Mouse (Mus musculus): ENCODE measurements at regions not wholly inside any gene's neighbourhood (a gene's known extent, or its start where the extent isn't known, plus 50 kb on each side); places are given as distances from the start of the nearest gene placed in this dataset.
A peak's percentile ranks its signal among the peaks of the same experiment; 100 is the strongest.
"Not testable (repeated sequence)": the region's sequence is repeated elsewhere in the genome, so short reads cannot be mapped to it uniquely, and the experiment has no call there.

DNA sequence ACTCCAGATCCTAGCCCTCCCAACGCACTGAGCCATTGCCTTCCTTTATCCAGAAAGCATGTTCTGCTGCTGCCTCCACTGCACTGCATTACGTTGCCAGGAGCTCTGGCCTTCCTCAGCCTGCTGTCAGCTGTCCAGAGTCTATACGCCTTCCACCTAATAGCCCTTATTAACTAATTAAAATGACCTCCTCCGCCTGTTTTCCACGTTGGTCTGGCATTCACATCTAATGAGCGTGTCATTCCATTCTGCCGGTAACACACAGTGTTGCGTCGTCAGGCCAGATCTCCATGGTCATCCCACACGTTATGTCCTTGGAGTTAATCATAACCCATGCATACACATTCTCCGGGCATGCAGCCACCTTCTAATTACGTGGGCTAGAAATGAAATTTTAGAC is 56.7 kb upstream of the Med4 start:
- peak; percentile 54 for DNase-seq

DNA sequence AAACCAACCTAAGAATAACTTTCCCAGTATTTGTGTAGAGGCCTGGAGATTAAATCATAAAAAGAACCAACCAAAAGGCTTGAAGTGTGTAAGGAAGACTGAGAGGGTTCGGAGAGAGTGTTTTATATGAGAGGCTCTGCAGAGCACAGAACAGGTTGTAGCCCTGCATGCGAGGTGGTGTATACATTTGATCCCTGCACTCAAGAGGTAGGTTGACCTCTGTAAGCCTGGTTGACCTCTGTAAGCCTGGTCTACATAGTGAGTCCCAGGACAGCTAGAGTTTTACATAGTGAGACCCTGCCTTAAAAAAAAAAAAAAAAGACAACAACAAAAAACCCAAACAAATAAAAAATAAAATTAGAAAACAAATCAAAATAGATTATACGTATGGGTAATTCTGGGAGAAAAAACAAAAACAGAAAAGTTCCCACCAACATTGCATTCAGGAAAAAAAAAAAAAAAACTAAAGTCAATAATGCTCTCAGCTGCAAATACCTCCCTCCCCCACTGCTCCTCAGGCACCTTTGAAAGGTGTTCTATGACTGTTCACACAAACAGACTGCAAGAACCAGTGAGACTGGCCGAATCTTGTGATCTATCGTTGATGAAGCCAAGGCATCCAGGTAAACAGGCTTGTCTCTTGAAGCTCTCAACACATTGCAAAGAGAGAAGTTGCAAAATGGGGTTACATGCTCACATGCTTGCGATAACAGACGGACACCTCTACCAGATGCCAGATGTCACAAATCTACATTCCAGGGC is 57.3 kb upstream of the Med4 start:
- no peak for DNase-seq

DNA sequence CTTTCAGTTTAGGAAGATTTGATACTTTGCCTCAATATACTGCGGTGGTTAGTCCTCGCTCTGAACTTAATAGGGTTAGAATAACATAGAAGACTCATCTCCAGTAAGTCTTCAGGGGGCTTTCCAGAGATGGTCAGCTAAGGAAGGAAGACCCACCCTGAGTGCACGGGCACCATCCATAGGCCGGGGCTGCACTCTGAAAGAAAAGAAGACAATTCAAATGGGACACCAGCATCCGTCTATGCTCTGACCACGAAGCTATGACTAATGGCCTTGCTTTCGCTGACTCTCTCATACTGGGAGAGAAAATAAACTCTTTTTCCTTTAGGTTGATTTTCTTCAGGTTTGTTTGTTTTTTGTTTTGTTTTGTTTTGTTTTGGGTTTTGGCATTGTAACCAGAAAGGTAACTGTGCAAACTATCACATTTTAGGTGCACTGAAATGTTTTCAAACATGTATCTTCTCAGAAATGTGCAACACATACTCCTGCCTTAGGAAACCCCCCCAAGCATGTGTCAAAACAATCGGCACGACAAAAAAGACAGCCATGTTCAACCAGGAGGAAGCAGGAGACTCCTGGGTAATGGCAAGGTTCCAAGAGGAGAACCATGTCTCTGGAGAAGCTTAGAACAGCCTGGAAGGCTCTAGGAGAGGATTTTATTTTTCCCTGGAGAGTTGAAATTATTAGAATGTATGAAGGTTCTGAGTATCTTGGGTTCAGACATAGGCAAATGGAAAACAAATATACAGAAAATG is 58.4 kb upstream of the Med4 start:
- no peak for DNase-seq

DNA sequence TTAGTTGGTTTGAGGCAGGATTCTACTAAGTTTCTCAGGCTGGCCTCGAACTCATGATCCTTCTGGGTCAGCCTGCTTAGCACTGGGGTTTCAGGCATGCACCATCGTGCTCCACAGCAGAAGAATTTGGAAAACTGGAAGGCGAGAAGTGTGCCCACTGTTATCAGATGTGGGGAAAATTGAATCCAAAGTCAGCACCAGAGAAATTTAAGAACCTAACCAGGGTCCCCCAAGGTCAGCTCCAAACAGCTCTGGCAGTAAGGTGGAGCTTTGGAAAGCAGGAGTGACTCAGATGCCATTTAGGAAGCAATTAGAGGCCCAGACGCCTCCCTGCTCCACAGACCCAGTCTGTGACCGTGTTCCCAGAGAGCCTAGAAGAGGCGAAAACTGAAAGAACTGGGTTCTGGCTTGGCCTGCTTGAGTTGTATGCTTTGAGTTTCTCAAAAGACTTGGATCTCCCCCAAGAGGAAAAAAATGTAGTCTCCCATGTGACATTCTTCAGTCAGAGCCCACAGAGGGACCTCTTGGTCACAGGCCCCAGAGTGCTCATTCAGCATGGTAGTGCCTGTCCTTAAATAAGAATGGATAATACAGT is 59.8 kb upstream of the Med4 start:
- peak; percentile 27 for DNase-seq

DNA sequence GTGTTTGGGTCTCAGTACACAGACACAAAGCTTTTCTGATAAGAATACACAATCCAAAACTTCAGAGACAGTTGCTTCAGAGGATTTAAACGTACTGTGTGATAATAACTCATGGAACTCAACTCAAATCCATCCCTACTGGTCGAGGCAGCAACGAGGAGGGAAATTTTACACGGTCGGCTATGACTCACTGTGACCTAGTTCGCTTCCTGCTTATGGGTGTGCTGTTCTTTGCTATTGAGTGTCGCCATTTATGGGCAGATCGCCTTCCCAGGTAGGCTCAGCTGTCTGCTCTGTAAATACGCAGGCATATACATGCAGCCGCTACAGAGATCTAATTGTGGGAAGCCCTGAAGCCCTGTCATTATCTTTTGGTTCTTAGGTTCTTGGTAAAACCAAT is 60.7 kb upstream of the Med4 start:
- no peak for DNase-seq

DNA sequence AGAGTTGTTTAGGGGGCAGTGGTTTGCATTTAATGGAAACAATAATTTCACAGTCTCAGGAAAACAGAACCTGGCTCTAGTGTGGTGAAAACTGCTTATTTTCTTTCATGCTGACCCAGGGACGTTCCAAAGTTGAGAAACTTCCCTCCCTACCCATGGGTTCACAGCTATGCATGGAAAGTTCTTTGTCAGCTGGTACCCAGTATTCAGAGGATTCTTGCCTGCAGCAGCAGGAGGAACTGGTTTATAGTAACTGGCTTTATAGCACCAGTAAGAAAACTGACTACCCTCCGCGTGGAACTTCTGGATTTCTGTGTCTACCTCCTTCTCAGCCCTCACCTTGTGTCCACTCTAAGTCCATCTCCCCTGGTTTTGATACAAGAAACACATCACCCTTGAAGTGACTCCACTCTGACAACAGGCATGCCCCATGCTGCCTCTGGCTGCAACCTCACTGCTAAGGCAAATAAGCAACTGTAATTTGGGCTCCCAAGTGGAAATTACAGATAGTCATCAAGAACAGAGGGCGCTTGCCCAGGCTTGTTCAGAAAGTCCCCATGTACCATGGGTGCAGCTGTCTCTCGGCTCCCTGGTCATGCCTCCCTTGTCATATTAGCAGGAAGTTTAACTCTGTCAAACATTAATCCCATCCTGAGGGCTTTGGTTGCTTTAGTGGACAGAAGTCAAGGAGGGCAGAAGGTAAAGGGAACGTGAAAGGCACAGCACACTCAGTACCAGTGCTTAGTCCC is 60.6 kb upstream of the Itm2b start:
- DNase-seq: peak; percentile 65

DNA sequence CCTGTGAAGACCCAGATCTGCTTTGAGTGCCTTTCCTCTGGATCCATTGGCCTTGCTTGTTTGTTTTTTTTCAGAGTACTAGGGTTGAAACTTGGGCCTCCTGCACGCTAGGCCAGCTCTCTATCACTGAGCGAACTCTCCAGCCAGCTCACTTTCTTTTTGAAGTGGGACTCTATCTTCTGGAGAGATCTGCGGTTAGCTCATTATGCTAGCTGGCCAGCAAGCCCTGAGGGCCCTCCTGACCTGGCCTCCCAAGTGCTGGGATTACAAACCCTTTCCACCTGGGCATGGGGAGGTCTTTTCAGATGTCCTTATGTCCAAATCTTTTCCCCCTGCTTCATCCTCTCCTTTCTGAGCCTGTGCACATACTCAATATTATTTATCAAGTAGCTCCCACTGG is 59.6 kb upstream of the Itm2b start:
- DNase-seq: peak; percentile 36

DNA sequence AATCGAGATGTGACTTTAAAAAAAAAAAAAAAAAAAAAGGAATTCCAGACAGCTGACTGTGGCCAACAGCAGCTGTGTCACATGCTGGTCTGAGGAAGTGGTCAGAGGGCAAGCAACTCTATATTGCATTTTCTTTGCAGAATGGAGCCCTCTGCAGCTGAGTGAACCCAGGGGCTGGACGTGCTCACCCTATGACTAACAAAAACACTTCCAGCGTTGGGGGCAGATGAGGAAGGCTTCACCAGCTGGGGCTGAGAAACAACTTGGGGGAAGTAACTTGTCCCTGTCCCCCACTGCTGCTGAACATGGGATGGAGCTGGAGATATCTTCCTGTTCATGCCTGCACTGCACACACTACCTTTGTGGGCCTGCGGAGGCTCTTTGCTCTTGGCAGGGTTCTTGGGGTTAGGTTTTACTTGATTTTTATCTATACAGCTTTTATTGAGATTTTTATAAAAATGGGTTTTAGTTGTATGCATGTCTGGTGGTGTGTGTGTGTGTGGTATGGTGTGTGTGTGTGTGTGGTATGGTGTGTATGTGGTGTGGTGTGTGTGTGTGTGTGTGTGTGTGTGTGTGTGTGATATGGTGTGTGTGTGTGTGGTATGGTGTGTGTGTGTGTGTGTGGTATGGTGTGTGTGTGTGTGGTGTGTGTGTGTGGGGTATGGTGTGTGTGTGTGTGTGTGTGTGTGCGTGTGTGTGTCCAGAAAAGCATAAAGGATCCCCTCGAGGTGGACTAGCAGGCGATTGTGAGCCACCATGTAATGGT is 57.0 kb upstream of the Itm2b start:
- peak; percentile 60 for DNase-seq

DNA sequence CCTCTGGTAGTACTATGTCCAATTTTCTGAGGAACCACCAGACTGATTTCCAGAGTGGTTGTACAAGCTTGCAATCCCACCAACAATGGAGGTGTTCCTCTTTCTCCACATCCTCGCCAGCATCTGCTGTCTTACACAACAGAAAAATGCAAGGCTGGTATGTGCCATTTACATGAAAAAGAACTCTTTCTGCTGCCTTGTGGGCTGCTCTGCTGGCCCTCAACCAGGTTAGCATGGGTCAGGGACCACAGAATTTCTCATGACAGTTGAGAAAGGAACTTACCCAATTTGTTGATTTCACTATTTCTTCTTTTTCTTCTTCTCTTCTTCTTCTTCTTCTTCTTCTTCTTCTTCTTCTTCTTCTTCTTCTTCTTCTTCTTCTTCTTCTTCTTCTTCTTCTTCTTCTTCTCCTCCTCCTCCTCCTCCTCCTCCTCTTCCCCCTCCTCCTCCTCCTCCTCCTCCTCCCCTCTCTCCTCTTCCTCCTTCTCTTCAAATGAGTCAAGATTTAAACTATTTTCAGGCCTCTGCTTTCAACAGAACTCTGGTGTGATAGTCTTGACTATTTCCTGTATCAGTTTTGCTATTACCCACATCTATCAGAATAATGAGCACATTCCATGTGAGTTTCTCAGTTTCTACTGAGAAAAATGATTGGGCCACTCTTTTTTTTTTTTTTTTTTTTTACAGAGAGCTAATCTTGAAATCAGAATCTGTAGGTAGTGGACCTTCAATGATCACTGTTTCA is 56.3 kb upstream of the Itm2b start:
- not testable (repeated sequence) for DNase-seq

DNA sequence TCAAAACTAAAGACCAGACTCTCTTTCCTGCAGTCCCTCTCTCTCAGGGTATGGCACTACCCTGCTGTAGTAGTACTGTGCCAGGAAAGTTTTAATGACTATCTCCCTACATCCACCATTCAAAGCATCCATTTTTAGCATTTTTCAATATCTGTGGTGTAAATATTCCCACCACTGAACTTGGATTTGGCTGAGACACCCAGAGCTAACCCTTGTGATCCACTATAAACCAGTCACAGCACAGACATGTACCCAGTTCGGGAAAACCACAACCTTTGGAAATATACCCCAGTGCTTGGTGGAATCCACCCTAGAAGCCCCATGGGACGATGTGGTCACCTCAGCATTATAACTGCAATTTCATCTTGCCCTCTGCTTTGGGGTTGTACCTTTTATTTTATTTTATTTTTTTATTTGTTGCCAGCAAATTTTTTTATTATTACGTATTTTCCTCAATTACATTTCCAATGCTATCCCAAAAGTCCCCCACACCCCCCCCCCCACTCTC is 54.8 kb upstream of the Itm2b start:
- DNase-seq: no peak

DNA sequence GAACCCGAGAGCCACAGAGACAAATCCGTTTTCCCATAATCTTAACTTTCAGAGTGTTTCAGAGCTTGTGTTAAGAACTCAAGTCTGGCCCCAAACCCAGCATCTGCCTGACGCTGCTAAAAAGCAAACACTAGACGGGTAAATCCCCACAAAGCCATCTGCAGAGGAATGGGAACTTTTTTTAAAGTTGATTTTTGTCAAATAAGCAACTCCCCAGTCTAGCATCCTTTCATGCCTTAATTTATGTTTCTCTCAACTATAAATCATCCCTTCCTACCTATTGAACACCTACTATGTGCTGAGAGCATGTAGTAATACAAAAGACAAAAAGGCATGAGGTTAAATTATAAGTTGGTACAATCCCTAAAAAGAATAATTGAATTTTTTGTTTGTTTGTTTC is 50.8 kb upstream of the Itm2b start:
- no peak for DNase-seq

Data from kidney, postnatal 10 days (tissue).